Mouse (Mus musculus): ENCODE results near the gene Aff4.
A peak's percentile ranks its signal among the peaks of the same experiment; 100 is the strongest.
"Not testable (repeated sequence)": the region's sequence is repeated elsewhere in the genome, so short reads cannot be mapped to it uniquely, and the experiment has no call there.

The Aff4 gene

GRCm38 (mm10) chr11:53350291-53351223, at the start of gene Aff4:
Gene Aff4 (plus strand): TSS chr11:53350833.
- peak; percentile 81 to 88 for DNase-seq (ENCODE audit: low spot score in 2 of 2)

- DNase-seq (ENCODE audit: low spot score in 2 of 2): no peak
These were observed 49.5 kb upstream of the Aff4 start for GRCm38 (mm10) chr11:53301167-53301515.

- no peak for DNase-seq (ENCODE audit: low spot score in 2 of 2)
These were observed 46.4 kb upstream of the Aff4 start for GRCm38 (mm10) chr11:53304044-53304840.

GRCm38 (mm10) chr11:53306965-53307364, 43.7 kb upstream of the Aff4 start:
- no peak for DNase-seq (ENCODE audit: low spot score in 2 of 2)

GRCm38 (mm10) chr11:53307558-53308065, 43.0 kb upstream of the Aff4 start:
- DNase-seq (ENCODE audit: low spot score in 2 of 2): no peak

- peak in 1 of 2 experiments; percentile 48 for DNase-seq (ENCODE audit: low spot score in 2 of 2)
These were observed 42.3 kb upstream of the Aff4 start for GRCm38 (mm10) chr11:53308251-53308864.

GRCm38 (mm10) chr11:53308884-53309310, 41.7 kb upstream of the Aff4 start:
- peak; percentile 17 to 69 for DNase-seq (ENCODE audit: low spot score in 2 of 2)

- DNase-seq (ENCODE audit: low spot score in 2 of 2): no peak
These were observed 39.2 kb upstream of the Aff4 start for GRCm38 (mm10) chr11:53311385-53311784.

GRCm38 (mm10) chr11:53312823-53313222, 37.8 kb upstream of the Aff4 start:
- DNase-seq (ENCODE audit: low spot score in 2 of 2): not testable (repeated sequence)

GRCm38 (mm10) chr11:53314770-53315173, 35.9 kb upstream of the Aff4 start:
- peak in 1 of 2 experiments; percentile 37 for DNase-seq (ENCODE audit: low spot score in 2 of 2)

GRCm38 (mm10) chr11:53316996-53317395, 33.6 kb upstream of the Aff4 start:
- DNase-seq (ENCODE audit: low spot score in 2 of 2): no peak

- DNase-seq (ENCODE audit: low spot score in 2 of 2): no peak
These were observed 32.6 kb upstream of the Aff4 start for GRCm38 (mm10) chr11:53318041-53318440.

GRCm38 (mm10) chr11:53318568-53318967, 32.1 kb upstream of the Aff4 start:
- DNase-seq (ENCODE audit: low spot score in 2 of 2): not testable (repeated sequence)

- not testable (repeated sequence) for DNase-seq (ENCODE audit: low spot score in 2 of 2)
These were observed 30.8 kb upstream of the Aff4 start for GRCm38 (mm10) chr11:53319867-53320266.

GRCm38 (mm10) chr11:53324512-53324968, 26.1 kb upstream of the Aff4 start, which contains the start of gene Zcchc10:
Gene Zcchc10 (plus strand): TSS chr11:53324679.
- DNase-seq (ENCODE audit: low spot score in 2 of 2): peak; percentile 80 to 82

- no peak for DNase-seq (ENCODE audit: low spot score in 2 of 2)
These were observed 20.3 kb upstream of the Aff4 start for GRCm38 (mm10) chr11:53330325-53330724.

GRCm38 (mm10) chr11:53331121-53331520, 19.5 kb upstream of the Aff4 start:
- peak in 1 of 2 experiments; percentile 20 for DNase-seq (ENCODE audit: low spot score in 2 of 2)

- no peak for DNase-seq (ENCODE audit: low spot score in 2 of 2)
These were observed 18.5 kb upstream of the Aff4 start for GRCm38 (mm10) chr11:53332076-53332680.

GRCm38 (mm10) chr11:53335505-53336181, 15.0 kb upstream of the Aff4 start:
- DNase-seq (ENCODE audit: low spot score in 2 of 2): no peak

GRCm38 (mm10) chr11:53336182-53336571, 14.5 kb upstream of the Aff4 start:
- DNase-seq (ENCODE audit: low spot score in 2 of 2): no peak

GRCm38 (mm10) chr11:53336924-53337323, 13.7 kb upstream of the Aff4 start:
- no peak for DNase-seq (ENCODE audit: low spot score in 2 of 2)
